Mouse (Mus musculus): ENCODE measurements around the gene Pfdn5. TPM values are rescaled to one million over a fixed set of nuclear protein-coding genes. Genes with fewer than 3 reads are reported as not detected.

Pfdn5 gene
- total and polyA plus RNA-seq, 3 experiments, result 23.0 to 276 (median 119) TPM

GRCm38 (mm10) chr15:102362648-102363047 lies 36.7 kb downstream of the Pfdn5 start:
- TF ChIP-seq POLR2AphosphoS5 (IDR thresholded peaks at IDR 0.05; ENCODE audit: insufficient replicate concordance, low read depth, low read length), result no peak
- no peak for TF ChIP-seq CTCF (IDR thresholded peaks at IDR 0.05; ENCODE audit: low read depth, low read length)
- TF ChIP-seq GATA2 (IDR thresholded peaks at IDR 0.05; ENCODE audit: borderline replicate concordance, low read depth, low read length), result no peak
- TF ChIP-seq GATA1 (IDR thresholded peaks at IDR 0.05; ENCODE audit: borderline replicate concordance, low read length), result no peak
- no peak for TF ChIP-seq TAL1 (conservative IDR thresholded peaks at IDR 0.05; ENCODE audit: low read depth, low read length)
- Histone ChIP-seq H3K9me3 (replicated peaks) (no peaks in the 10 kb centered on the region), H3K4me1 (ENCODE audit: insufficient read depth, low read depth, low read length) (peaks cover 23% of the 10 kb centered on the region), H3K27me3 (ENCODE audit: insufficient read depth, low read length) (peaks cover 80% of the 10 kb centered on the region), H3K36me3 (replicated peaks) (no peaks in the 10 kb centered on the region), H3K4me3 (ENCODE audit: low read depth, low read length) (no peak overlapping the region)
- ATAC-seq (ENCODE audit: extremely low read depth, insufficient number of reproducible peaks, low FRiP score, poor library complexity, severe bottlenecking) (no peak), DNase-seq (ENCODE audit: low spot score) (no peak)

- peaks cover 21% of the 10 kb centered on the region for H3K4me1 ChIP-seq (ENCODE audit: insufficient read depth, low read depth, low read length)
- DNase-seq (ENCODE audit: low spot score) (no peak), ATAC-seq (ENCODE audit: extremely low read depth, insufficient number of reproducible peaks, low FRiP score, poor library complexity, severe bottlenecking) (peak; percentile 28; the same call in 1 of the 2 replicates)
- TF ChIP-seq POLR2AphosphoS5 (IDR thresholded peaks at IDR 0.05; ENCODE audit: insufficient replicate concordance, low read depth, low read length) (no peak), CTCF (IDR thresholded peaks at IDR 0.05; ENCODE audit: low read depth, low read length) (no peak), GATA1 (IDR thresholded peaks at IDR 0.05; ENCODE audit: borderline replicate concordance, low read length) (no peak), GATA2 (IDR thresholded peaks at IDR 0.05; ENCODE audit: borderline replicate concordance, low read depth, low read length) (no peak), TAL1 (conservative IDR thresholded peaks at IDR 0.05; ENCODE audit: low read depth, low read length) (no peak)
- no peak overlapping the region for H3K4me3 ChIP-seq (ENCODE audit: low read depth, low read length)
- H3K9me3 ChIP-seq (replicated peaks), result no peaks in the 10 kb centered on the region
- H3K27me3 ChIP-seq (ENCODE audit: insufficient read depth, low read length), result peaks cover 71% of the 10 kb centered on the region
- no peaks in the 10 kb centered on the region for H3K36me3 ChIP-seq (replicated peaks)
Observed at GRCm38 (mm10) chr15:102364678-102365077, 38.8 kb downstream of the Pfdn5 start.

- TF ChIP-seq TAL1 (conservative IDR thresholded peaks at IDR 0.05; ENCODE audit: low read depth, low read length) (no peak), GATA2 (IDR thresholded peaks at IDR 0.05; ENCODE audit: borderline replicate concordance, low read depth, low read length) (no peak), POLR2AphosphoS5 (IDR thresholded peaks at IDR 0.05; ENCODE audit: insufficient replicate concordance, low read depth, low read length) (no peak), CTCF (IDR thresholded peaks at IDR 0.05; ENCODE audit: low read depth, low read length) (no peak), GATA1 (IDR thresholded peaks at IDR 0.05; ENCODE audit: borderline replicate concordance, low read length) (no peak)
- no peak overlapping the region for H3K4me3 ChIP-seq (ENCODE audit: low read depth, low read length)
- H3K9me3 ChIP-seq (replicated peaks), result no peaks in the 10 kb centered on the region
- H3K27me3 ChIP-seq (ENCODE audit: insufficient read depth, low read length), result peaks cover 77% of the 10 kb centered on the region
- H3K36me3 ChIP-seq (replicated peaks), result no peaks in the 10 kb centered on the region
- peaks cover 31% of the 10 kb centered on the region for H3K4me1 ChIP-seq (ENCODE audit: insufficient read depth, low read depth, low read length)
- no peak for ATAC-seq (ENCODE audit: extremely low read depth, insufficient number of reproducible peaks, low FRiP score, poor library complexity, severe bottlenecking)
- no peak for DNase-seq (ENCODE audit: low spot score)
Observed at GRCm38 (mm10) chr15:102366238-102366637, 40.3 kb downstream of the Pfdn5 start.

GRCm38 (mm10) chr15:102366733-102367344 lies 40.9 kb downstream of the Pfdn5 start, which contains the start of gene Sp7:
TSS of gene Sp7 (minus strand) at chr15:102367182.
- H3K4me3 ChIP-seq (ENCODE audit: low read depth, low read length), result no peak within 1 kb of the TSS; the same call in 1 of the 2 replicates
- H3K4me1 ChIP-seq (ENCODE audit: insufficient read depth, low read depth, low read length), result peaks cover 34% of the 10 kb centered on the region
- no peaks in the 10 kb centered on the region for H3K36me3 ChIP-seq (replicated peaks)
- no peak for ATAC-seq (ENCODE audit: extremely low read depth, insufficient number of reproducible peaks, low FRiP score, poor library complexity, severe bottlenecking)
- TF ChIP-seq TAL1 (conservative IDR thresholded peaks at IDR 0.05; ENCODE audit: low read depth, low read length) (no peak), CTCF (IDR thresholded peaks at IDR 0.05; ENCODE audit: low read depth, low read length) (no peak)
- peaks cover 79% of the 10 kb centered on the region for H3K27me3 ChIP-seq (ENCODE audit: insufficient read depth, low read length)
- DNase-seq (ENCODE audit: low spot score), result no peak
- H3K9me3 ChIP-seq (replicated peaks), result no peaks in the 10 kb centered on the region

GRCm38 (mm10) chr15:102369972-102370371 lies 44.1 kb downstream of the Pfdn5 start:
- peaks cover 78% of the 10 kb centered on the region for H3K27me3 ChIP-seq (ENCODE audit: insufficient read depth, low read length)
- ATAC-seq (ENCODE audit: extremely low read depth, insufficient number of reproducible peaks, low FRiP score, poor library complexity, severe bottlenecking) (no peak), DNase-seq (ENCODE audit: low spot score) (no peak)
- H3K36me3 ChIP-seq (replicated peaks), result no peaks in the 10 kb centered on the region
- no peaks in the 10 kb centered on the region for H3K9me3 ChIP-seq (replicated peaks)
- H3K4me3 ChIP-seq (ENCODE audit: low read depth, low read length), result no peak overlapping the region
- H3K4me1 ChIP-seq (ENCODE audit: insufficient read depth, low read depth, low read length), result peaks cover 24% of the 10 kb centered on the region
- TF ChIP-seq CTCF (IDR thresholded peaks at IDR 0.05; ENCODE audit: low read depth, low read length) (no peak), GATA2 (IDR thresholded peaks at IDR 0.05; ENCODE audit: borderline replicate concordance, low read depth, low read length) (no peak), POLR2AphosphoS5 (IDR thresholded peaks at IDR 0.05; ENCODE audit: insufficient replicate concordance, low read depth, low read length) (no peak), GATA1 (IDR thresholded peaks at IDR 0.05; ENCODE audit: borderline replicate concordance, low read length) (no peak), TAL1 (conservative IDR thresholded peaks at IDR 0.05; ENCODE audit: low read depth, low read length) (no peak)

- Histone ChIP-seq H3K9me3 (replicated peaks) (no peaks in the 10 kb centered on the region), H3K4me1 (ENCODE audit: insufficient read depth, low read depth, low read length) (peaks cover 22% of the 10 kb centered on the region), H3K4me3 (ENCODE audit: low read depth, low read length) (no peak overlapping the region), H3K36me3 (replicated peaks) (no peaks in the 10 kb centered on the region), H3K27me3 (ENCODE audit: insufficient read depth, low read length) (peaks cover 78% of the 10 kb centered on the region)
- DNase-seq (ENCODE audit: low spot score), result no peak
- TF ChIP-seq POLR2AphosphoS5 (IDR thresholded peaks at IDR 0.05; ENCODE audit: insufficient replicate concordance, low read depth, low read length), result no peak
- TF ChIP-seq GATA1 (IDR thresholded peaks at IDR 0.05; ENCODE audit: borderline replicate concordance, low read length), result no peak
- TF ChIP-seq GATA2 (IDR thresholded peaks at IDR 0.05; ENCODE audit: borderline replicate concordance, low read depth, low read length), result no peak
- no peak for TF ChIP-seq CTCF (IDR thresholded peaks at IDR 0.05; ENCODE audit: low read depth, low read length)
- no peak for TF ChIP-seq TAL1 (conservative IDR thresholded peaks at IDR 0.05; ENCODE audit: low read depth, low read length)
- no peak for ATAC-seq (ENCODE audit: extremely low read depth, insufficient number of reproducible peaks, low FRiP score, poor library complexity, severe bottlenecking)
Observed at GRCm38 (mm10) chr15:102370727-102371126, 44.8 kb downstream of the Pfdn5 start.
